Mouse (Mus musculus): ENCODE measurements at regions not wholly inside any gene's neighbourhood (a gene's known extent, or its start where the extent isn't known, plus 50 kb on each side); places are given as distances from the start of the nearest gene placed in this dataset.

DNA sequence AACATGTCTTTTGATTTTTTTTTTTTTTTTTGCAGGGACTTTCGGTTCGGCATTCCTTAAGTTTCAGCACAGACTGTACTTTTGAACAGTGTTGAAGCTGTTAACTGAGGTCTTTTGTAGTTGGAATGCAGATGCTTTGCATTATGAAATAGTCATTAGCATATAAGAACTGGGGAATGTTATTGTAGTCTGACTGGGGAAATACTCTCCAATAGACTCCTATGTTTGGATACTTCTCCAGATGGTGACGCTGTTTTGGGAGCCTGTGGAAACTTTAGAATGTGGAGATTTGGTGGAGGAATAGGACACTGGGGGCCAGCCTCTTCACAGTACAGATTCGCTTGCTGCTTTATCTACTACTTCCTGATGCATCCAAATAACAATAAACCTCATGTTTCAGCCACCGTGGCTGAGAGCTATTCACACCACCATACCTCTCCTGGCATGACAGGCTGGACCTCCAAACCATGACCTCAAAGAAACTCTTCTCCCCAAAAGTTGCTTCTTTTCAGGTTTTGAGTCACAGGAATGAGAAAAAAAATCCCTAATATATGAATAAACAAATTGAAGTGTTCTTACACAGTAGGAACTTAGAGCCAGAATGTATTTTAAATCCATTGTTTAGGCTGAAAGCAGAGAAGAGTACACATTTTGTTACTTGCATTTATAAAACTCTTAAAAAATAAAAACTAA lies 252.9 kb downstream of the Gm21750 start:
- no peak for TF ChIP-seq POLR2A (IDR thresholded peaks at IDR 0.05; ENCODE audit: insufficient read depth, low read depth, low read length)
- TF ChIP-seq CTCF (IDR thresholded peaks at IDR 0.05; ENCODE audit: insufficient read depth, low read depth, low read length): no peak
